Comparison of ENCODE assay signal across 26 mouse cellular contexts in genomic region chr13:57170180-57170579, GRCm38 (mm10).
A peak's percentile ranks its signal among the peaks of the same experiment; 100 is the strongest.
DNase-seq lines count a peak whose midpoint lies in the region; ATAC-seq and TF ChIP-seq lines count a peak whose summit lies in the region.
"Had no signal": no experiment of that assay in that cellular context is flagged by ENCODE, and none has a peak within 500 bp of the region (broad histone marks: within the 10 kb centered on the region; RNA-seq: fewer than 3 reads in every experiment).

No protein-coding gene starts in this region.

- WGBS in hindbrain, postnatal 0 days = 52% methylated on average over 3 of the region's 3 CpGs
- 65% methylated on average over 3 of the region's 3 CpGs for WGBS in hindbrain, embryonic 13.5 days
- WGBS in cerebellum, adult 2 months = 15% methylated on average over 3 of the region's 3 CpGs
- 68% methylated on average over 3 of the region's 3 CpGs for WGBS in lung, adult 2 months

- no peak overlapping the region for H3K4me3 ChIP-seq in hindbrain, postnatal 0 days (ENCODE audit: low read length)
- no peak overlapping the region for H3K4me3 ChIP-seq in hindbrain, embryonic 13.5 days
- H3K4me3 ChIP-seq in cerebellum, adult 2 months (replicated peaks; ENCODE audit: insufficient read depth, low read depth, low read length) = no peak overlapping the region
- H3K4me3 ChIP-seq in lung, adult 2 months (replicated peaks; ENCODE audit: extremely low read depth, low read depth, low read length) = no peak overlapping the region
- H3K4me3 ChIP-seq in left cerebral cortex, adult 2 months = no peak overlapping the region
- H3K4me3 ChIP-seq: heart, embryonic 12.5 days; layer of hippocampus, adult 2 months; liver, embryonic 13.5 days; lung, embryonic 15.5 days; midbrain, embryonic 15.5 days; myocyte; neural tube, embryonic 13.5 days had no signal

- ATAC-seq in hindbrain, postnatal 0 days = no peak
- ATAC-seq in hindbrain, embryonic 13.5 days (ENCODE audit: low FRiP score) = no peak
- ATAC-seq: CD4-positive, CD25-positive, alpha-beta regulatory T cell, adult 4 months; forebrain, embryonic 16.5 days; midbrain, embryonic 15.5 days had no signal

- no peak for TF ChIP-seq CTCF in hindbrain, postnatal 0 days (IDR thresholded peaks at IDR 0.05; ENCODE audit: low read depth)
- no peak for TF ChIP-seq CTCF in cerebellum, adult 2 months (IDR thresholded peaks at IDR 0.05; ENCODE audit: borderline replicate concordance, insufficient read depth, low read depth, low read length)
- TF ChIP-seq CTCF in lung, adult 2 months (IDR thresholded peaks at IDR 0.05; ENCODE audit: insufficient read depth, low read length) = no peak
- TF ChIP-seq CTCF in left cerebral cortex, adult 2 months (IDR thresholded peaks at IDR 0.05) = no peak

- no peaks in the 10 kb centered on the region for H3K9me3 ChIP-seq in hindbrain, postnatal 0 days (ENCODE audit: low read length)
- H3K9me3 ChIP-seq in hindbrain, embryonic 13.5 days = no peaks in the 10 kb centered on the region
- H3K9me3 ChIP-seq: heart, embryonic 12.5 days; liver, embryonic 13.5 days; lung, embryonic 15.5 days; midbrain, embryonic 15.5 days; neural tube, embryonic 13.5 days had no signal

- H3K4me1 ChIP-seq in hindbrain, postnatal 0 days (ENCODE audit: insufficient read depth, low read length) = no peaks in the 10 kb centered on the region; the same call in 1 of the 2 replicates
- H3K4me1 ChIP-seq in hindbrain, embryonic 13.5 days (replicated peaks) = no peaks in the 10 kb centered on the region
- H3K4me1 ChIP-seq in cerebellum, adult 2 months (ENCODE audit: control insufficient read depth, insufficient read depth, low read length) = peaks cover 3% of the 10 kb centered on the region; the same call in 1 of the 2 replicates
- H3K4me1 ChIP-seq in lung, adult 2 months (ENCODE audit: control insufficient read depth, insufficient read depth, low read length) = no peaks in the 10 kb centered on the region
- H3K4me1 ChIP-seq: heart, embryonic 12.5 days; liver, embryonic 13.5 days; lung, embryonic 15.5 days; midbrain, embryonic 15.5 days; neural tube, embryonic 13.5 days had no signal

- intact Hi-C loops in left cerebral cortex, adult 2 months (cut with DNase I) = no loop called here

- no peak for TF ChIP-seq POLR2A in cerebellum, adult 2 months (IDR thresholded peaks at IDR 0.05; ENCODE audit: borderline replicate concordance, insufficient read depth, low read length)
- TF ChIP-seq POLR2A in lung, adult 2 months (IDR thresholded peaks at IDR 0.05; ENCODE audit: borderline replicate concordance, extremely low read depth, low read depth, low read length) = no peak

- peak; percentile 54 for DNase-seq in hindbrain, postnatal 0 days (ENCODE audit: low spot score)
- DNase-seq in brain, adult 2 months (ENCODE audit: low read depth, low spot score) = peak; percentile 78
- peak; percentile 31 to 61 for DNase-seq in cerebellum, adult 2 months
- peak; percentile 37 to 55 for DNase-seq in cerebellum, postnatal 25 days
- no peak for DNase-seq in lung, adult 2 months
- no peak for DNase-seq in left cerebral cortex, adult 2 months (ENCODE audit: extremely low spot score in 1 of 2, low spot score in 2 of 2)
- DNase-seq: adrenal gland, postnatal 25 days; gastrocnemius, postnatal 14 days; heart, adult 18-20 months; heart, postnatal 10 days; kidney, adult 11 months; kidney, postnatal 10 days; liver, embryonic 13.5 days; lung, postnatal 36 days; right cerebral cortex, adult 18-20 months; thymus, adult 18-20 months; thymus, postnatal 36 days had no signal

- H3K36me3 ChIP-seq in hindbrain, postnatal 0 days (ENCODE audit: insufficient read depth, low read length) = no peaks in the 10 kb centered on the region
- no peaks in the 10 kb centered on the region for H3K36me3 ChIP-seq in hindbrain, embryonic 13.5 days
- H3K36me3 ChIP-seq: heart, embryonic 12.5 days; liver, embryonic 13.5 days; lung, embryonic 15.5 days; midbrain, embryonic 15.5 days; neural tube, embryonic 13.5 days had no signal

- no peaks in the 10 kb centered on the region for H3K27me3 ChIP-seq in hindbrain, postnatal 0 days (ENCODE audit: insufficient read depth, low read length)
- H3K27me3 ChIP-seq in hindbrain, embryonic 13.5 days = no peaks in the 10 kb centered on the region
- H3K27me3 ChIP-seq in cerebellum, adult 2 months (ENCODE audit: control insufficient read depth, insufficient read depth, low read length) = no peaks in the 10 kb centered on the region; the same call in 1 of the 2 replicates
- H3K27me3 ChIP-seq: heart, embryonic 12.5 days; liver, embryonic 13.5 days; lung, embryonic 15.5 days; midbrain, embryonic 15.5 days; neural tube, embryonic 13.5 days had no signal

- H3K4me2 ChIP-seq in hindbrain, postnatal 0 days (ENCODE audit: low read depth, low read length) = no peak overlapping the region
- no peak overlapping the region for H3K4me2 ChIP-seq in hindbrain, embryonic 13.5 days
- H3K4me2 ChIP-seq: heart, embryonic 12.5 days; liver, embryonic 13.5 days; lung, embryonic 15.5 days; midbrain, embryonic 15.5 days; neural tube, embryonic 13.5 days had no signal

- no peak overlapping the region for H3K9ac ChIP-seq in hindbrain, postnatal 0 days (replicated peaks; ENCODE audit: low read length)
- no peak overlapping the region for H3K9ac ChIP-seq in hindbrain, embryonic 13.5 days
- H3K9ac ChIP-seq: heart, embryonic 12.5 days; liver, embryonic 13.5 days; lung, embryonic 15.5 days; midbrain, embryonic 15.5 days; neural tube, embryonic 13.5 days had no signal

- H3K27ac ChIP-seq in hindbrain, postnatal 0 days = no peak overlapping the region
- no peak overlapping the region for H3K27ac ChIP-seq in hindbrain, embryonic 13.5 days
- H3K27ac ChIP-seq in cerebellum, adult 2 months (ENCODE audit: insufficient read depth, low read length) = no peak overlapping the region
- H3K27ac ChIP-seq in left cerebral cortex, adult 2 months = no peak overlapping the region
- H3K27ac ChIP-seq: layer of hippocampus, adult 2 months; liver, embryonic 13.5 days; lung, embryonic 15.5 days; midbrain, embryonic 15.5 days; neural tube, embryonic 13.5 days had no signal

Comparison
In these comparisons a context has a peak if more than half of its experiments do, and no peak if none do; other contexts are left out.
1. DNase-seq: peak in hindbrain, postnatal 0 days (single experiment), brain, adult 2 months (single experiment), cerebellum, adult 2 months (2 of 2) and cerebellum, postnatal 25 days (2 of 2); none in lung, adult 2 months (single experiment) and left cerebral cortex, adult 2 months (0 of 2).